Mouse (Mus musculus): ENCODE measurements around the gene Tmc3.

The Tmc3 gene

GRCm38 (mm10) chr7:83639084-83639483 lies 54.4 kb downstream of the Tmc3 start:
- DNase-seq: no peak

- DNase-seq: no peak
Measured at GRCm38 (mm10) chr7:83640581-83640980, 55.9 kb downstream of the Tmc3 start.

GRCm38 (mm10) chr7:83641163-83641562 lies 56.4 kb downstream of the Tmc3 start:
- DNase-seq: no peak

GRCm38 (mm10) chr7:83643581-83643980 lies 58.9 kb downstream of the Tmc3 start:
- no peak for DNase-seq

- DNase-seq: no peak
Measured at GRCm38 (mm10) chr7:83644761-83645160, 60.0 kb downstream of the Tmc3 start.

- no peak for DNase-seq
Measured at GRCm38 (mm10) chr7:83645476-83645875, 60.7 kb downstream of the Tmc3 start.

- DNase-seq: no peak
Measured at GRCm38 (mm10) chr7:83648807-83649206, 64.1 kb downstream of the Tmc3 start.

GRCm38 (mm10) chr7:83650638-83651037 lies 65.9 kb downstream of the Tmc3 start:
- DNase-seq: no peak

- no peak for DNase-seq
Measured at GRCm38 (mm10) chr7:83652498-83652897, 67.8 kb downstream of the Tmc3 start.

GRCm38 (mm10) chr7:83653605-83654051 lies 68.9 kb downstream of the Tmc3 start:
- no peak for DNase-seq

GRCm38 (mm10) chr7:83654196-83654595 lies 69.5 kb downstream of the Tmc3 start:
- no peak for DNase-seq

- DNase-seq: peak; percentile 29
Measured at GRCm38 (mm10) chr7:83654938-83655630, 70.4 kb downstream of the Tmc3 start.

- no peak for DNase-seq
Measured at GRCm38 (mm10) chr7:83658716-83659115, 74.0 kb downstream of the Tmc3 start.

- DNase-seq: peak; percentile 15
Measured at GRCm38 (mm10) chr7:83659159-83660065, 74.7 kb downstream of the Tmc3 start.

- DNase-seq: no peak
Measured at GRCm38 (mm10) chr7:83660273-83660691, 75.6 kb downstream of the Tmc3 start.

- DNase-seq: no peak
Measured at GRCm38 (mm10) chr7:83661031-83661430, 76.3 kb downstream of the Tmc3 start.

- DNase-seq: no peak
Measured at GRCm38 (mm10) chr7:83661763-83662162, 77.0 kb downstream of the Tmc3 start.

- no peak for DNase-seq
Measured at GRCm38 (mm10) chr7:83662711-83663375, 78.1 kb downstream of the Tmc3 start.

GRCm38 (mm10) chr7:83666087-83666595 lies 81.4 kb downstream of the Tmc3 start:
- no peak for DNase-seq

GRCm38 (mm10) chr7:83667936-83668645 lies 83.4 kb downstream of the Tmc3 start:
- no peak for DNase-seq

- DNase-seq: peak; percentile 27
Measured at GRCm38 (mm10) chr7:83668724-83669123, 84.0 kb downstream of the Tmc3 start.

- DNase-seq: no peak
Measured at GRCm38 (mm10) chr7:83671573-83671972, 86.8 kb downstream of the Tmc3 start.

All from liver (tissue).